Mouse (Mus musculus) brain, embryonic 18.5 days (tissue): ENCODE measurements at regions not wholly inside any gene's neighbourhood (a gene's known extent, or its start where the extent isn't known, plus 50 kb on each side); places are given as distances from the start of the nearest gene placed in this dataset.

ENCODE experiments used
- DNase-seq: peaks from one replicate; pipeline ENCODE4 v3.0.0-alpha.2; 2012; ENCODE audit warnings: low read depth, low spot score

DNA sequence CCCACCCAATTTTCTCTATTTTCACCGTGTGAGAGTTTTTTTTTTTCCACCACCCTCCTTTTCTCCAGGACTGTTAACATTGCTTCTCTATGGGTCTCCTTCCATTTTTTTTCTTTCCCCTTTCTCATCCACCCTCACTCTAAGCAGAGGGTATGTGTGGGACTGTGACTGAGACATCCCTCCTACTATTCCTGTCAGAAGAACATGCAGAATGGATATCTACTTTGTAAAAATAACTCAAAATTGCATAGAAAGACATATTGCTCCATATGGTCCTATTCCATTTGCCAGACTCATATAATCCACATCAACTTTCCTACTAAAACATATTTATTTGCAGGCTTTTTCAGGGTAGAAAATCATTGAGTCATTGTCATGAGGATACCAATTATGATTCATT, 135.3 kb upstream of the Pabpc4l start:
- no peak for DNase-seq

DNA sequence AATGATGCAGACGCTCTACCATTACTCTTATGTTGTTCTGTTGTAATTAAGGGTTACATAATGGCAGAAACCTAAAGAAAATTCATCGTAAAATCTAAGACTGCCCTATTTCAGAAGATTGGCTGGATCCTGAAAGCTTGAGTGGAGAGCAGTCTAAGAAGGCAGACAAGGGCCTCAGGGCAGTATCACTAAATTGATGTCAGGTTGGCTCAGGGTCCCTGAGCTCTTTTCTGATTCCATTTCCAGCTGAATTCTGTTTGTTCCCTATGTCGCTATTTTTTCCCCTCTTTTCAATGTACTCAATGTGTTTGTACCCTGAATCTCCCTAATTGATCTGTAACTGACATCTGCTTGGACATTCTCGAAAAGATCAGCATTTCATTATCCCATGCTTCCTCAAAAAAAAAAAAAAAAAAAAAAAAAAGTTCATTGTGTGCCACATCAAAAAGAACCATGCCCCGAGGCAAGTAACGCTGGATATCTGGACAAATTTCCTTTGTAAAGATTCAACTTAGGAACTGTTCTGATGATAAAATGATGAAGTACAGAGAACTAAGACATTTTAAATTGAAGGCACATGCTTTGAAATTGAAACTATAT, 118.7 kb upstream of the Pabpc4l start:
- DNase-seq: no peak

DNA sequence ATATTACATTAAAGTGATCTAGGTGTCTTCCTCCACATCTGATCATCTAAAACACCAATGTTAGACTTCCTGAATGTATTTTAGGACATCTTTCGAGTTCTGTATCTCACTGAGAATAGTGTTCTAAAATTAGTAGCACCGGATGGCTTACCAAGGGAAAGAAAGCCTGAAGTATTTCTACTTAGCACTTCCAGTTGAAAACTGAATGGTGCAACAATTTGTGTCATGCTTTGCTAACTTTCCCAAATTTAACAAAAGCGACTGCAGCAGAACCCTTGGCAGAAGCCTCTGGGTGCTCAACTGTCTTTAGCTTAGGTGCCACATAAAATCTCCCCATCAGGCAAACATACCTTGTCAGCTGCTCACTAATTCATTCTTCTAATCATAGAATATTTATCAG, 105.6 kb upstream of the Pabpc4l start:
- DNase-seq: no peak

DNA sequence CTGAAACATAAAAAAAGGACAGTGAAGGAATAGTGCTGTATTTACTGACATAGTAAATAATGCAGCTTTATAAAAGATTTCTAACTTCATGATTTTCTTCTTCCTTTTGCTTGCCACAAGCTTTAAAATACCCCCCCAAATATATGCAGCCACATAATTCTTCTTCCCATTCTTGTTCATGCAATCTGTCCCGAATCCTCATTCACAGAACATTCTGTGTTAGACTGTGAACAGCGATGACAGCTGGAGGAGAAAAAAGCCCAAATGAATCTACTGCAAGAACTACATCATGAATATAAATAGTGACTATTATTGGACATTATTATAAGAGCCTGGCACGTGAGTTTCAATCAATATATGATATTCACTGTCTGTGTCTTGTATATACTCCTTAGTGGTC, 90.6 kb upstream of the Pabpc4l start:
- peak; percentile 14 for DNase-seq

DNA sequence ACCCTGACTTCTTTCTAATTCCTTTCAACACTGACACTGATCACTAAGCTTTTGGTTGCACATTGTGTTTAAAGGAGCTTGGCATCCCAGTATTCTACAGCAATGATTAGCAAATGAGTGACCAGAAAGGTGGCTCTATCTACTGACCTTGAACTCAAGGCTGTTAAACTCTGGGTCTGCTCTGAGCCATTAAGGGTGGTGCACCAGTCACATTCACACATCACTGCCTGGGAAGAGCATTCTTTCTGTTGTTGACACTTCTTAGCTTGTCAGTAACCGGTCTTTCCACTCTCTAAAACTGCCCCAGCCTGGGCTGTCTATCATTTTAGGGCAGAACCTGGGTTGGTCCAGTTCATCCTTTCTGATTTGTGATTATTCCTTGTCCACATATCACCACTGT, 63.1 kb upstream of the Pabpc4l start:
- no peak for DNase-seq

DNA sequence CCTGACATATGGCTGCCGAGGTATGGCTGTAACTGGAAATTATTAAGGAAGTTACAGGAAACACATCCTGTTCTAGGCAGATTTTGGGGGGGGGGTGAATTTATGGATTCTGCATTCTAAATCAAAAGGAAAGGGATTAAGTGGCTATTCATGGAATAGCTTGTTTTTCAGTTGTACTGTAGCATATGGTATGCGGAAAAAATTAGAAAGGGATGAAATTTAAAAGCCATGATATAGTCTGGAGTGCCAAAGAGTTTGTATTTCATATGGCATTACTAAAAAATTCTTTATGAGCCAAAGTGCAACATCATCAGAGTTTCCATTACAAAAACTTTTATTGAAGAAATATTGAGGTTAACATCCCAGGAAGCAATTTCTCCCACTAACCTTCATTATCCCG, 55.7 kb upstream of the Pabpc4l start:
- no peak for DNase-seq
